Mouse (Mus musculus) embryonic fibroblast, embryonic 13.5 days (primary cell): ENCODE measurements around the gene Oasl2. TPM values are rescaled to one million over a fixed set of nuclear protein-coding genes. Genes with fewer than 3 reads are reported as not detected.
A peak's percentile ranks its signal among the peaks of the same experiment; 100 is the strongest.
"Not testable (repeated sequence)": the region's sequence is repeated elsewhere in the genome, so short reads cannot be mapped to it uniquely, and the experiment has no call there.

Experiments used
- H3K27ac ChIP-seq: 2 replicates; pipeline ENCODE4 v1.5.1; 2012; ENCODE audit warnings: low read length, control low read depth, inconsistent platforms; ENCODE audit not compliant: insufficient read depth
- H3K4me1 ChIP-seq: 2 replicates; pipeline ENCODE4 v1.6.1; 2011; ENCODE audit warnings: low read length; ENCODE audit not compliant: control insufficient read depth, insufficient read depth
- H3K4me3 ChIP-seq: 2 replicates; pipeline ENCODE4 v1.5.1; 2011; ENCODE audit warnings: mild to moderate bottlenecking, control low read depth, low read length; ENCODE audit not compliant: insufficient read depth
- CTCF ChIP-seq: IDR thresholded peaks from 2 replicates; pipeline ENCODE4 v1.5.1; 2011; ENCODE audit warnings: mild to moderate bottlenecking, control low read depth, low read length, moderate library complexity, borderline replicate concordance; ENCODE audit not compliant: insufficient read depth
- POLR2A ChIP-seq: IDR thresholded peaks from 2 replicates; pipeline ENCODE4 v1.6.1; 2011; ENCODE audit warnings: low read depth, mild to moderate bottlenecking, control low read depth, low read length, moderate library complexity
- polyA plus RNA-seq: library from polyadenylated mRNA; stranded (reverse); fragments of >200 nt; gene quantifications from 2 replicates; pipeline ENCODE4 v1.2.4, GENCODE M21; 2011; ENCODE audit warnings: low read depth; ENCODE audit not compliant: missing spikeins, insufficient read length

Oasl2 gene
- polyA plus RNA-seq, 1 experiment = 32.2 TPM

GRCm38 (mm10) chr5:114913686-114914085, 16.9 kb downstream of the Oasl2 start:
- TF ChIP-seq POLR2A = no peak
- no peak for TF ChIP-seq CTCF
- H3K27ac ChIP-seq = no peak overlapping the region
- H3K4me1 ChIP-seq = peaks cover 3% of the 10 kb centered on the region; the same call in 1 of the 2 replicates
- H3K4me3 ChIP-seq = no peak overlapping the region

DNA sequence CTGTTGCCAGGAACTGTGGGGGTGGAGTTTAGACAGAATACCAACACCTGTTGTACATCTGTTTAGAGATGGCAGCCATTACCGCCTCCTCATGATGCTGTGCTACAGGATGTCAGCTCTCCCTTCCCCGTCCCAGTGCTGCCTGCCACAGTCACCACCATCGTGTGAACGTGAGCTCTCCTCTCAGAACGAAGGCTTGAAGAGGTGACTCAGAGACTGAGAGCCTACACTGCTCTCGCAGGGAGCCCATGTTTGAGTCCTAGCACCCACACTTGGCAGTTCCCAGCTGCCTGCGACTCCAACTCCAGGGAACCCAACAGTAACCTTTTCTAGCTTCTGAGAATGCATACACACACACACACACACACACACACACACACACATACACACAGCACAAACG, 18.1 kb downstream of the Oasl2 start:
- Histone ChIP-seq H3K4me3 (no peak overlapping the region), H3K4me1 (peaks cover 3% of the 10 kb centered on the region; the same call in 1 of the 2 replicates)

GRCm38 (mm10) chr5:114915854-114916253, 19.1 kb downstream of the Oasl2 start:
- Histone ChIP-seq H3K4me3 (no peak overlapping the region), H3K4me1 (peaks cover 3% of the 10 kb centered on the region; the same call in 1 of the 2 replicates), H3K27ac (no peak overlapping the region)
- TF ChIP-seq POLR2A = no peak
- no peak for TF ChIP-seq CTCF

More for the DNA sequence above, 18.1 kb downstream of the Oasl2 start:
- no peak overlapping the region for H3K27ac ChIP-seq
- TF ChIP-seq POLR2A = no peak
- TF ChIP-seq CTCF = no peak

GRCm38 (mm10) chr5:114916777-114917176, 20.0 kb downstream of the Oasl2 start:
- peaks cover 1% of the 10 kb centered on the region; the same call in 1 of the 2 replicates for H3K4me1 ChIP-seq
- H3K27ac ChIP-seq = no peak overlapping the region
- TF ChIP-seq CTCF = no peak
- TF ChIP-seq POLR2A = no peak
- H3K4me3 ChIP-seq = no peak overlapping the region

GRCm38 (mm10) chr5:114917357-114917756, 20.6 kb downstream of the Oasl2 start:
- H3K4me1 ChIP-seq, H3K4me3 ChIP-seq, H3K27ac ChIP-seq: not testable (repeated sequence)

- Histone ChIP-seq H3K4me1 (no peaks in the 10 kb centered on the region), H3K4me3 (no peak overlapping the region), H3K27ac (no peak overlapping the region)
- no peak for TF ChIP-seq CTCF
- no peak for TF ChIP-seq POLR2A
Observed at GRCm38 (mm10) chr5:114921551-114922365, 25.0 kb downstream of the Oasl2 start.

- H3K4me3 ChIP-seq = no peak overlapping the region
- no peaks in the 10 kb centered on the region for H3K4me1 ChIP-seq
Observed at GRCm38 (mm10) chr5:114922366-114922731, 25.6 kb downstream of the Oasl2 start.

DNA sequence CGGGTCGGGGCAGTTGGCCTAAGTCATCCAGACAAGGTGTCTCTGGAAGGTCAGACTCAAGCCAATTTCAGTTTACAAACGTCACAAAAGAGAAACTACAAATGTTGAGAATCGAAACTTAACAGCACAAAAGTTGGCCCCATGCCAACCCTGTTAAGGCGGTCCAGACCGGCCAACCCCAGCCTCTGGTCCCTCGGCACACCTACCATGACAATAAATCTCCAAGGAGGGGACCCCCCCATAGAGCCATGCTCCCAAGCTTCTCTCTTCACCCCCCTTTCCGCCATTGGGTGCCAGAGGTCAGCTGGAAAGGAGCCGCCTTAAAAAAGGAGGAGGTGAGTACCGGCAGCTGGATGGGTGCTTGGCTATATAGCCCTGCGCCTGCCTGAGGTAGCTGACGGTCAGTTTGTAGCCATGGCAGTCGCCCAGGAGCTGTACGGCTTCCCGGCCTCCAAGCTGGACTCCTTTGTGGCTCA, 26.3 kb downstream of the Oasl2 start, which contains the start of gene Oasl1:
TSS of gene Oasl1 (plus strand) at position 243 of the 476 bp plus-strand sequence.
- Histone ChIP-seq H3K4me3 (peak within 1 kb of the TSS; percentile 26), H3K27ac (no peak within 1 kb of the TSS), H3K4me1 (no peaks in the 10 kb centered on the region)
- TF ChIP-seq POLR2A = no peak
- no peak for TF ChIP-seq CTCF

More at GRCm38 (mm10) chr5:114922366-114922731, 25.6 kb downstream of the Oasl2 start:
- no peak overlapping the region for H3K27ac ChIP-seq
- TF ChIP-seq POLR2A (no peak), CTCF (no peak)

GRCm38 (mm10) chr5:114926153-114926684, 29.5 kb downstream of the Oasl2 start:
- no peak overlapping the region for H3K27ac ChIP-seq
- TF ChIP-seq POLR2A (no peak), CTCF (no peak)

DNA sequence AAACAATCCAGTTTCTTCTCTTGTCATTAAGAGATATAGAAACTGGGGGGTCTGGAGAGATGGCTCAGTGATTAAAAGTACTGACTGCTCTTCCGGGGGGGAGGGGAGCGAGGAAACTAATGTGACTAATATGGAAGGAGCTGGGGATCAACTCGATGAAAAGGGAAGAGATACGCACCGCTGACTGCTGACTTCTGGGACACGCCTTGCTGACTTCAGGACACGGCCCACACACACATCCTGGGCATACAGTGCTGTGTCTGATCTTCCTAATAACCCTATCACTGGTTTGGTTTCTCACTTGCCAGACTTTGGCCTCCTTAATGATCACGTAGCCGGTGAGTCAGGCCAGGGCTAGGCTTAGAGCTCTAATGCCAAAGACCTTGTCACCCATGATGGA, 30.0 kb downstream of the Oasl2 start:
- no peaks in the 10 kb centered on the region for H3K4me1 ChIP-seq
- H3K4me3 ChIP-seq = no peak overlapping the region
- TF ChIP-seq POLR2A = no peak
- TF ChIP-seq CTCF = no peak

More at GRCm38 (mm10) chr5:114926153-114926684, 29.5 kb downstream of the Oasl2 start:
- Histone ChIP-seq H3K4me3 (no peak overlapping the region), H3K4me1 (no peaks in the 10 kb centered on the region)

More for the DNA sequence above, 30.0 kb downstream of the Oasl2 start:
- no peak overlapping the region for H3K27ac ChIP-seq
